Mouse (Mus musculus) lung, adult 2 months (tissue): ENCODE data around the gene Cltb.

Source experiments
- CTCF ChIP-seq: fragments of 200-500 bp; IDR thresholded peaks from 2 replicates; pipeline ENCODE4 v1.5.1; 2011; ENCODE audit warnings: mild to moderate bottlenecking, low read length, control low read depth; ENCODE audit not compliant: insufficient read depth
- POLR2A ChIP-seq: fragments of 200-500 bp; IDR thresholded peaks from 2 replicates; pipeline ENCODE4 v1.6.1; 2011; ENCODE audit warnings: low read depth, mild to moderate bottlenecking, control low read depth, low read length, borderline replicate concordance; ENCODE audit errors: extremely low read depth

GRCm38 (mm10) chr13:54608666-54609065 is 2.5 kb downstream of the Cltb start:
- TF ChIP-seq CTCF, result no peak
- TF ChIP-seq POLR2A, result no peak
